Mouse (Mus musculus) liver (tissue): Measurements from ENCODE around the gene Gm21671.
"Not testable (repeated sequence)": the region's sequence is repeated elsewhere in the genome, so short reads cannot be mapped to it uniquely, and the experiment has no call there.

ENCODE experiments used
- DNase-seq: peaks from one replicate; pipeline ENCODE4 v3.0.0-alpha.2; 2020; ENCODE audit warnings: mixed read lengths

The Gm21671 gene

GRCm38 (mm10) chr5:25954317-25954716 lies at the start of gene Gm21671:
Gene Gm21671, minus strand, starts transcription at chr5:25954417.
- not testable (repeated sequence) for DNase-seq

GRCm38 (mm10) chr5:25988550-25988949 lies 34.3 kb upstream of the Gm21671 start, which contains the start of gene Gm21698:
Gene Gm21698, minus strand, starts transcription at chr5:25988650.
- DNase-seq = not testable (repeated sequence)

GRCm38 (mm10) chr5:25972563-25972962 lies 18.3 kb upstream of the Gm21671 start, which contains the start of gene Gm21680:
Gene Gm21680, minus strand, starts transcription at chr5:25972663.
- not testable (repeated sequence) for DNase-seq

GRCm38 (mm10) chr5:25957050-25957449 lies 2.8 kb upstream of the Gm21671 start:
- DNase-seq = not testable (repeated sequence)

GRCm38 (mm10) chr5:25956611-25957010 lies 2.4 kb upstream of the Gm21671 start:
- DNase-seq = peak; percentile 7

GRCm38 (mm10) chr5:25945391-25945790 lies 8.8 kb downstream of the Gm21671 start:
- not testable (repeated sequence) for DNase-seq

- DNase-seq = not testable (repeated sequence)
Observed at GRCm38 (mm10) chr5:25942281-25942680, 11.9 kb downstream of the Gm21671 start, which contains the start of gene Gm21663. Gene Gm21663, minus strand, starts transcription at chr5:25942381.
